Mouse (Mus musculus) midbrain, embryonic 16.5 days (tissue): ENCODE measurements around the gene Pacs1. TPM values are rescaled to one million over a fixed set of nuclear protein-coding genes. Genes with fewer than 3 reads are reported as not detected.
A peak's percentile ranks its signal among the peaks of the same experiment; 100 is the strongest.

Experiments
- ATAC-seq: fragments of 200-750 bp; cut with Nextera tagmentation; 2 replicates; pipeline ENCODE4 v1.8.0; 2017; ENCODE audit warnings: moderate TSS enrichment
- H3K27ac ChIP-seq: fragments of 300-500 bp; sonication (generic); 2 replicates; pipeline ENCODE4 v1.5.1; 2014; ENCODE audit warnings: mild to moderate bottlenecking, low read length, mixed read lengths
- H3K27me3 ChIP-seq: fragments of 300-500 bp; sonication (generic); 2 replicates; pipeline ENCODE4 v1.6.1; 2014; ENCODE audit warnings: low read depth, low read length, mixed read lengths; ENCODE audit not compliant: control insufficient read depth, insufficient read depth
- H3K36me3 ChIP-seq: fragments of 300-500 bp; sonication (generic); 2 replicates; pipeline ENCODE4 v1.6.1; 2014; ENCODE audit warnings: mild to moderate bottlenecking, low read length, moderate library complexity, mixed read lengths; ENCODE audit not compliant: control insufficient read depth, insufficient read depth
- H3K4me1 ChIP-seq: fragments of 300-500 bp; sonication (generic); 2 replicates; pipeline ENCODE4 v1.6.1; 2014; ENCODE audit warnings: mild to moderate bottlenecking, low read length, mixed read lengths; ENCODE audit not compliant: control insufficient read depth, insufficient read depth
- H3K4me2 ChIP-seq: fragments of 300-500 bp; sonication (generic); 2 replicates; pipeline ENCODE4 v1.6.1; 2014; ENCODE audit warnings: mild to moderate bottlenecking, low read length, mixed read lengths
- H3K4me3 ChIP-seq: fragments of 300-500 bp; sonication (generic); 2 replicates; pipeline ENCODE4 v1.5.1; 2014; ENCODE audit warnings: low read depth, mild to moderate bottlenecking, low read length, moderate library complexity, mixed read lengths
- H3K9ac ChIP-seq: fragments of 300-500 bp; sonication (generic); 2 replicates; pipeline ENCODE4 v1.6.1; 2014; ENCODE audit warnings: low read depth, low read length, mixed read lengths
- H3K9me3 ChIP-seq: fragments of 300-500 bp; sonication (generic); replicated peaks from 2 replicates; pipeline ENCODE4 v1.6.1; 2014; ENCODE audit warnings: mild to moderate bottlenecking, low read length, mixed read lengths; ENCODE audit not compliant: control insufficient read depth, poor library complexity, severe bottlenecking
- WGBS: fragments of 180-500 bp; shearing (Covaris S2); extraction: QIAGEN DNeasy Blood & Tissue Kit; methylation state at CpG from one replicate; pipeline ENCODE4 v1.1.7; 2014; 5-methylcytosine and 5-hydroxymethylcytosine counted together
- polyA plus RNA-seq: library from polyadenylated mRNA; unstranded; fragments of >200 nt; fragmentation: Nextera tagmentation; extraction: Ambion mirVana; gene quantifications from 2 replicates; pipeline ENCODE4 v1.2.1, GENCODE M21; 2015

Pacs1 gene
- polyA plus RNA-seq, 1 experiment from 2014 or later: 50.7 TPM

GRCm38 (mm10) chr19:5107556-5108270 is 165.2 kb downstream of the Pacs1 start:
- H3K27ac ChIP-seq: no peak overlapping the region; the same call in 1 of the 2 replicates
- H3K4me2 ChIP-seq: no peak overlapping the region
- WGBS: 76% methylated on average over 18 of the region's 18 CpGs
- H3K4me3 ChIP-seq: no peak overlapping the region
- no peak overlapping the region; the same call in 1 of the 2 replicates for H3K9ac ChIP-seq
- ATAC-seq: peak; percentile 11
- H3K36me3 ChIP-seq: peaks cover 39% of the 10 kb centered on the region
- H3K4me1 ChIP-seq: peaks cover 12% of the 10 kb centered on the region
- H3K27me3 ChIP-seq: no peaks in the 10 kb centered on the region
- H3K9me3 ChIP-seq: no peaks in the 10 kb centered on the region

DNA sequence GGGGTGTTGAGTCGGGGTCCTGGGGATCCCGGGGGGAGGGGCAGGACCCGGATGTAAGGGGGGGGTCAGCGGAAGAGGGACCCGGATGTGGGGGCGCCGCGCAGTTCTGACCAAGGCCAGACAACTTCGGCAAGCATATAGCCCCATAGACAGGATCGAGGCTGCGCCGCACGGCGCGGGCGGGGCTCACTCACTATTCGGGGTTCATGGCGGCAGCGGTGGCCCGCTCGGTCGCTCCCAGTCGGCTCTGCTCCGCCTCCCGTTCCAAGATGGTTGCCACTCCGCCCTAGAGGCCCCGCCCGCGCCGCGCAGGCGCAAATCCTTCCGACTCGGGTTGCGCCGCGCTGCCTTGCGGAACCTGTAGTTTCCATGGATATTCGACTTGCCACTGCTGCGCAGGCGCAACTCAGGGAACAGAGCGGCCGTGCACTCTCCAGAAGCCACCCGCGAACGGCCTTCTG is 166.2 kb downstream of the Pacs1 start, which contains the start of gene Rab1b:
Rab1b (minus strand) TSS at position 342 of the 461 bp plus-strand sequence.
- WGBS: under 1% methylated on average over 36 of the region's 46 CpGs
- peaks cover 12% of the 10 kb centered on the region for H3K4me1 ChIP-seq
- peak within 1 kb of the TSS; percentile 80 for H3K9ac ChIP-seq
- no peaks in the 10 kb centered on the region for H3K27me3 ChIP-seq
- peak; percentile 95 for ATAC-seq
- H3K4me2 ChIP-seq: peak within 1 kb of the TSS; percentile 96
- peak within 1 kb of the TSS; percentile 70 for H3K4me3 ChIP-seq
- peak within 1 kb of the TSS; percentile 98 for H3K27ac ChIP-seq
- H3K36me3 ChIP-seq: peaks cover 36% of the 10 kb centered on the region
- no peaks in the 10 kb centered on the region for H3K9me3 ChIP-seq

GRCm38 (mm10) chr19:5106074-5106473 is 166.8 kb downstream of the Pacs1 start:
- Histone ChIP-seq H3K9ac (peak overlapping the region; percentile 80), H3K9me3 (no peaks in the 10 kb centered on the region), H3K27me3 (no peaks in the 10 kb centered on the region), H3K36me3 (peaks cover 33% of the 10 kb centered on the region), H3K4me1 (peaks cover 12% of the 10 kb centered on the region), H3K4me2 (peak overlapping the region; percentile 96), H3K4me3 (peak overlapping the region; percentile 70), H3K27ac (peak overlapping the region; percentile 98)
- no peak for ATAC-seq
- 25% methylated on average over 9 of the region's 9 CpGs for WGBS

DNA sequence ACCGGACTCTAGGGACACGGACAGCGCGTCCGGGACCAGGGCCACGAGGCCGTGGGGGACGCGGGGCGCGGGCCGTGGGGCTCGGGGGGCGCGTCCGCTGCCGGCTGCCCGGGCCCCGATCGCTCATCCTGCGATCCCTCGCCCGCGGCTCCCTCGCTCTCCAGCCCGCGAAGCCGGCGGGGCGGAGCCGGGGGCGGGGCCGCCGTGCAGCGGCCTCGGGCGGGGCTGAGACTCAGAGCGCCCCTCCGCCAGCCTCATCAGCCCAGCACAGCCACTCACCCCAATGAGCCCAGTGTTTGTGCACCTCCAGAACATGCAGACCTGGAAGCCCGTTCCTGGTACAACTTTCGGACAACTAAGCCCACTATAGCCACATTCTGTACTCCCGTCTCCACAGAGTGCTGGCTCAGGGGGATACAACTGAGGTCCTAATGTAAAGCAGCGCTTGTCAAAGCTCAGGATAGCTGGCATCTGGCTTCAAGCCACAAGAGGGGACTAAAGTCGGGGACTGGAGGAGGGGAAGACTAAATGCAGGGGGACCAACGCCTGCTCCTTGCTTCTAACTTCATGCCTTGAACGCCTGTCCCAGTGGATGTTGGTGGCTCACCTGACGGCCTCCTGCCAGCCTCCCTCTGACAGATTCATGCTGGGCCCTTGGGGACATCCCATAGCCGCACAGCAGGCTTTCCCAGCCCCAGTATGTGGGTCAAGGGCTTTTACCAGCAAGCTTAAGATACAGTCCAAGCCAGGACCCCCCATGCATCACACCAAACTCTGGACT is 174.4 kb downstream of the Pacs1 start, which contains the start of gene Cnih2:
Cnih2 (minus strand) TSS at position 159 of the 781 bp plus-strand sequence.
- 3% methylated on average over 38 of the region's 48 CpGs for WGBS
- no peaks in the 10 kb centered on the region for H3K9me3 ChIP-seq
- peak within 1 kb of the TSS; percentile 100 for H3K9ac ChIP-seq
- H3K27me3 ChIP-seq: no peaks in the 10 kb centered on the region
- ATAC-seq: peak; percentile 73
- peak within 1 kb of the TSS; percentile 88 for H3K4me2 ChIP-seq
- H3K27ac ChIP-seq: peak within 1 kb of the TSS; percentile 98
- peaks cover 22% of the 10 kb centered on the region for H3K36me3 ChIP-seq
- peak within 1 kb of the TSS; percentile 89 for H3K4me3 ChIP-seq
- peaks cover 53% of the 10 kb centered on the region for H3K4me1 ChIP-seq

DNA sequence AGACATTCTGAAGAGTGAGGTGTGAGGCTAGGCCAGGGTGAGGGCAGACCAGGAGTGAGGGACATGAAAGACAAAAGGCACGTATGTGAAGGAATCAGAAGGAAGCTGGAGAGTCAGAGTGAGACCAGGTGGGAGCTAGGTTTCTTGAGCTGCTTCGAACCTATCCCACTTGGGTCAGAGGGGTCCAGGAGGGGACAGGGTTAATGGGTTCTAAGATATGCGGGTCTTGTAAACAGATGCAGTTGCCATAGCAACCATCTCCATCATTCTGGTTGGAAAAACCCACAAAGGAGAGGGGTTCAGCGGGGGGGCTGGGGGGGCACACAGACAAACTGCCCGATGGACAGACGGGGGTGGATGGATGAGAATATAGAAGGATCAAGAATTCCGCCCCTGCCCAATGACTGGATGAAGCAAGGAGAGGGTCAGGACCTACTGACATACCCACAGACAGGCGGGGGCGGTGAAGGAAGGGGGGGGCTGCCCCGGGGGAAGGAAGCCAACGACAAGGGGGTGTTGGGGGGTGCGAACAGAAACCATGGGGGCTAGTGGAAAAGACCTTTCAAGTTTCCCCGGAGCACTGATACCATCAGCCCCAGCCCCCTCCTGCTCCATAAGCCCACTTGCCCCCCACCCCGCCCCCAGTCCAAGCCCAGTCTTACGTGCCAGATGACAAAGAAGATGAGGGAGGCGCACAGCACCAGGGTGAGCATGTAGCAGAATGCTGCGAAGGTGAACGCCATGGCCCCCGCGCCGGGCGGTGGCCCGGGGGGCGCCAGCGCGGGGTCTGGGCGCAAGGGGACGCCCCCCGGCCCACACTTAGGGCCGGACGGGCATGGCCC is 175.2 kb downstream of the Pacs1 start:
- Histone ChIP-seq H3K27ac (peak overlapping the region; percentile 98), H3K4me3 (peak overlapping the region; percentile 89), H3K9ac (peak overlapping the region; percentile 100), H3K27me3 (no peaks in the 10 kb centered on the region), H3K4me1 (peaks cover 55% of the 10 kb centered on the region), H3K4me2 (peak overlapping the region; percentile 88), H3K9me3 (no peaks in the 10 kb centered on the region), H3K36me3 (peaks cover 25% of the 10 kb centered on the region)
- WGBS: under 1% methylated on average over 26 of the region's 31 CpGs
- ATAC-seq: peak; percentile 22

- WGBS: 4% methylated on average over 9 of the region's 9 CpGs
- H3K4me2 ChIP-seq: peak overlapping the region; percentile 88
- H3K4me3 ChIP-seq: peak overlapping the region; percentile 89
- no peak for ATAC-seq
- peaks cover 31% of the 10 kb centered on the region for H3K36me3 ChIP-seq
- no peaks in the 10 kb centered on the region for H3K27me3 ChIP-seq
- peak overlapping the region; percentile 98 for H3K27ac ChIP-seq
- H3K4me1 ChIP-seq: peaks cover 55% of the 10 kb centered on the region
- H3K9me3 ChIP-seq: no peaks in the 10 kb centered on the region
- peak overlapping the region; percentile 100 for H3K9ac ChIP-seq
These were observed 176.9 kb downstream of the Pacs1 start for GRCm38 (mm10) chr19:5095887-5096474.

GRCm38 (mm10) chr19:5094746-5095417 is 178.0 kb downstream of the Pacs1 start:
- H3K9ac ChIP-seq: peak overlapping the region; percentile 100
- H3K4me3 ChIP-seq: peak overlapping the region; percentile 89
- H3K27ac ChIP-seq: peak overlapping the region; percentile 98
- peak overlapping the region; percentile 88 for H3K4me2 ChIP-seq
- H3K4me1 ChIP-seq: peaks cover 54% of the 10 kb centered on the region
- H3K27me3 ChIP-seq: no peaks in the 10 kb centered on the region
- H3K9me3 ChIP-seq: no peaks in the 10 kb centered on the region
- peaks cover 22% of the 10 kb centered on the region for H3K36me3 ChIP-seq
- ATAC-seq: no peak; the same call in 1 of the 2 replicates
- 25% methylated on average over 11 of the region's 11 CpGs for WGBS

GRCm38 (mm10) chr19:5094243-5094632 is 178.7 kb downstream of the Pacs1 start:
- under 1% methylated on average over 19 of the region's 21 CpGs for WGBS
- peak overlapping the region; percentile 89 for H3K4me3 ChIP-seq

More at GRCm38 (mm10) chr19:5094243-5094632, 178.7 kb downstream of the Pacs1 start:
- Histone ChIP-seq H3K4me2 (peak overlapping the region; percentile 88), H3K27me3 (no peaks in the 10 kb centered on the region), H3K9me3 (no peaks in the 10 kb centered on the region), H3K4me1 (peaks cover 53% of the 10 kb centered on the region), H3K9ac (peak overlapping the region; percentile 100), H3K36me3 (peaks cover 19% of the 10 kb centered on the region), H3K27ac (peak overlapping the region; percentile 98)
- ATAC-seq: peak; percentile 61
